Mouse (Mus musculus) C2C12 (cell line): Measurements from ENCODE around the gene Tcap. TPM values are rescaled to one million over a fixed set of nuclear protein-coding genes. Genes with fewer than 3 reads are reported as not detected.
"Not testable (repeated sequence)": the region's sequence is repeated elsewhere in the genome, so short reads cannot be mapped to it uniquely, and the experiment has no call there.

Source experiments
- H3K27me3 ChIP-seq: one replicate; pipeline ENCODE4 v1.6.1; 2011; ENCODE audit not compliant: control insufficient read depth, insufficient read depth, insufficient read length
- H3K36me3 ChIP-seq: one replicate; pipeline ENCODE4 v1.6.1; 2011; ENCODE audit not compliant: control insufficient read depth, insufficient read depth
- H3K4me3 ChIP-seq: one replicate; pipeline ENCODE4 v1.5.1; 2011; ENCODE audit warnings: mild to moderate bottlenecking, control low read depth; ENCODE audit not compliant: poor library complexity, insufficient read depth, severe bottlenecking
- H3K79me2 ChIP-seq: one replicate; pipeline ENCODE4 v1.6.1; 2011; ENCODE audit not compliant: control insufficient read depth, insufficient read depth
- H3K79me3 ChIP-seq: one replicate; pipeline ENCODE4 v1.6.1; 2011; ENCODE audit warnings: low read depth, control low read depth
- H3ac ChIP-seq: one replicate; pipeline ENCODE3; 2011; ENCODE audit warnings: low read depth; ENCODE audit not compliant: control insufficient read depth, insufficient read length
- CEBPB ChIP-seq: IDR thresholded peaks from one replicate; pipeline ENCODE4 v1.6.1; 2011; ENCODE audit warnings: low read depth, mild to moderate bottlenecking, control low read depth, moderate library complexity
- CTCF ChIP-seq: IDR thresholded peaks from one replicate; pipeline ENCODE4 v1.5.1; 2011; ENCODE audit not compliant: control insufficient read depth, insufficient read depth, insufficient read length
- FOSL1 ChIP-seq: IDR thresholded peaks from one replicate; pipeline ENCODE4 v1.8.0; 2011; ENCODE audit warnings: mild to moderate bottlenecking, low read length; ENCODE audit not compliant: poor library complexity, insufficient read depth, severe bottlenecking
- MAX ChIP-seq: IDR thresholded peaks from one replicate; pipeline ENCODE4 v1.6.1; 2011; ENCODE audit warnings: mild to moderate bottlenecking, control low read depth
- MYOD1 ChIP-seq: IDR thresholded peaks from one replicate; pipeline ENCODE4 v1.6.1; 2011; ENCODE audit warnings: low read depth; ENCODE audit not compliant: control insufficient read depth, insufficient read length
- MYOG ChIP-seq: IDR thresholded peaks from one replicate; pipeline ENCODE4 v1.6.1; 2011; ENCODE audit not compliant: control insufficient read depth, insufficient read length; ENCODE audit errors: extremely low read depth
- USF1 ChIP-seq: IDR thresholded peaks from one replicate; pipeline ENCODE4 v1.6.1; 2011; ENCODE audit warnings: low read depth, mild to moderate bottlenecking, control low read depth, moderate library complexity
- polyA plus RNA-seq: library from polyadenylated mRNA; unstranded; fragments of >200 nt; fragmentation: generic; extraction: Trizol; gene quantifications from one replicate; pipeline ENCODE4 v1.2.1, GENCODE M21; 2012; ENCODE audit warnings: missing spikeins

Tcap gene
- polyA plus RNA-seq, 1 experiment = 0.13 TPM

GRCm38 (mm10) chr11:98381651-98382050 lies 2.0 kb upstream of the Tcap start:
- Histone ChIP-seq H3K79me2 (no peaks in the 10 kb centered on the region), H3K79me3 (no peaks in the 10 kb centered on the region), H3K27me3 (peaks cover 4% of the 10 kb centered on the region), H3K36me3 (peaks cover 21% of the 10 kb centered on the region), H3K4me3 (no peak overlapping the region), H3ac (no peak overlapping the region)
- TF ChIP-seq USF1 (no peak), MYOG (no peak), MAX (no peak), MYOD1 (no peak), CTCF (no peak), CEBPB (no peak), FOSL1 (no peak)

- peaks cover 15% of the 10 kb centered on the region for H3K36me3 ChIP-seq
- not testable (repeated sequence) for H3K4me3 ChIP-seq, H3K27me3 ChIP-seq, H3ac ChIP-seq, H3K79me2 ChIP-seq, H3K79me3 ChIP-seq
These were observed 1.2 kb upstream of the Tcap start for GRCm38 (mm10) chr11:98382405-98382804.

GRCm38 (mm10) chr11:98384216-98384615 lies 605 bp downstream of the Tcap start:
- H3K79me3 ChIP-seq = no peaks in the 10 kb centered on the region
- H3K4me3 ChIP-seq = no peak overlapping the region
- no peaks in the 10 kb centered on the region for H3K79me2 ChIP-seq
- peaks cover 12% of the 10 kb centered on the region for H3K27me3 ChIP-seq
- no peaks in the 10 kb centered on the region for H3K36me3 ChIP-seq
- no peak for TF ChIP-seq USF1
- TF ChIP-seq MAX = no peak
- no peak for TF ChIP-seq CTCF
- no peak for TF ChIP-seq MYOG
- no peak for TF ChIP-seq CEBPB
- TF ChIP-seq MYOD1 = no peak
- TF ChIP-seq FOSL1 = no peak
- H3ac ChIP-seq = no peak overlapping the region

GRCm38 (mm10) chr11:98384721-98385637 lies 1.4 kb downstream of the Tcap start:
- Histone ChIP-seq H3K79me2 (no peaks in the 10 kb centered on the region), H3K4me3 (no peak overlapping the region), H3K79me3 (no peaks in the 10 kb centered on the region), H3K36me3 (no peaks in the 10 kb centered on the region), H3ac (no peak overlapping the region), H3K27me3 (peaks cover 12% of the 10 kb centered on the region)
- TF ChIP-seq MYOG (no peak), CEBPB (no peak), USF1 (no peak), MAX (no peak), MYOD1 (no peak), CTCF (no peak)

- Histone ChIP-seq H3ac (no peak within 1 kb of the TSS), H3K36me3 (no peaks in the 10 kb centered on the region), H3K79me2 (no peaks in the 10 kb centered on the region), H3K4me3 (no peak within 1 kb of the TSS), H3K79me3 (no peaks in the 10 kb centered on the region), H3K27me3 (peaks cover 20% of the 10 kb centered on the region)
- no peak for TF ChIP-seq MAX
- TF ChIP-seq CEBPB = no peak
- TF ChIP-seq MYOD1 = no peak
- no peak for TF ChIP-seq CTCF
- no peak for TF ChIP-seq MYOG
- TF ChIP-seq FOSL1 = no peak
- no peak for TF ChIP-seq USF1
These were observed 2.3 kb downstream of the Tcap start, which contains the start of gene Pnmt for GRCm38 (mm10) chr11:98385638-98386585. TSS of gene Pnmt (plus strand) at chr11:98386450.

- TF ChIP-seq CEBPB (no peak), USF1 (no peak), MYOG (no peak), CTCF (no peak), MAX (no peak), FOSL1 (no peak), MYOD1 (no peak)
- Histone ChIP-seq H3K79me2 (no peaks in the 10 kb centered on the region), H3K27me3 (peaks cover 20% of the 10 kb centered on the region), H3K4me3 (no peak overlapping the region), H3K79me3 (no peaks in the 10 kb centered on the region), H3K36me3 (no peaks in the 10 kb centered on the region), H3ac (no peak overlapping the region)
These were observed 3.0 kb downstream of the Tcap start for GRCm38 (mm10) chr11:98386596-98386995.
